Mouse (Mus musculus) fat pad, adult 2 months (tissue): ENCODE data around the gene Zbtb20.

Source experiments
- DNase-seq: peaks from one replicate; pipeline ENCODE4 v3.0.0-alpha.2; 2011; ENCODE audit warnings: low read depth, low spot score; ENCODE audit errors: extremely low read depth

Gene Zbtb20

DNA sequence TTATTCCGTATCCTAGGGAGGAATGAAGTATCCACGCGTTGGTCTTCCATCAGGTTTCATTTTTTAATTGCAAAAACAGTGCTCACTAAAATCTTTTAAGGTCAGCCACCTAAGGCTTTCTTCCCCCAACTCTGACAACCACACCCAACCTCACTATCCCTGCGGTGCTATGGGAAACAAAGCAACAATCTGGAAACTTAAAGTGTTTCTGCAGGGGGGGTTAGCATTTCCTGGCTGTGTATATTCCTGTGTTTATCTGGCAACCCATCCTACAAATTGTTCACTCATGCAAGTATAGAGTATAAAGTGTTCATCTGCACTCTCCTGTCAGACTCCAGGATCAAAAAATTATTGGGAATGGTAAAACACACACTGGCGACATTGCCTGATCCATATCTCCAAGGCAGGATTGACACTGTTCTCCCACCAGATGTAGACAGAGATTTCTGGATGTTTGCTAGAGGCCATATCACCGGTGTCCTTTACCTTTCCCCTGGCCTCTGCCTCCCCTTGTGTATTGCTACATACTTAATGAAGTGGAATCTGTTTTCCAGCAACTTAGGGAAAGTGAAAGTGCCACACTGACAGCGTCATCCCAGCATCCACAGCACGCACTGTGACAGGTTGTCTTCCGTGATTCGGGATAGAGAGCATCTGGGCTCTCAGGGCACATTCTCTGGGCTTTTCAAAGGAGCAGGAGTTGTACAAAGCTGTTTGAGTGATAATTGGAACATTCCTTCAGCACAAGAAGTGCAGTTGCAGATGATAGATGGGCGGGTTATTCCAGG lies 599.5 kb downstream of the Zbtb20 start:
- no peak for DNase-seq

GRCm38 (mm10) chr16:43476921-43477320 lies 601.2 kb downstream of the Zbtb20 start:
- no peak for DNase-seq

- no peak for DNase-seq
These were observed 602.7 kb downstream of the Zbtb20 start for GRCm38 (mm10) chr16:43478352-43478751.

- no peak for DNase-seq
These were observed 604.9 kb downstream of the Zbtb20 start for GRCm38 (mm10) chr16:43480532-43480931.

- DNase-seq, result no peak
These were observed 606.4 kb downstream of the Zbtb20 start for GRCm38 (mm10) chr16:43482125-43482524.

- no peak for DNase-seq
These were observed 607.1 kb downstream of the Zbtb20 start for GRCm38 (mm10) chr16:43482738-43483137.

DNA sequence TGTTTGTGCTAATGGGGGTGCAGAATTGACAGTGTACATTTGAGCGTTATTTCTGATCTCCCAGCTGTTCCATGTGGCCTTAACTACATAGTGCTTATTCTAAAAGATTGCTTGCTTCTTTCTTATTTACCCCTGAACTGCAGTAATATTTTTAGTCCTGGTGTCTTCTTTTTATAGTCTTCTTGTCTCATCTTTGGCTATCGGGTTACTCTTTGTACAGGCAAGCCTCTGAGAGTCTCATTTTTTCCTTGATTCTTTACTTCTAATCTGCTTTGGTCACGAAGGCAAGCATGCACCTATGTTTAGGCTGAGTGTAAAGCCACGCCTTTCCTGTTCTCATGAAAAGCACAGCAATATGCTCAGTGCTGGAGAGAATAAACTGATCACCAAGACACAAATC lies 608.7 kb downstream of the Zbtb20 start:
- DNase-seq, result no peak

- DNase-seq, result no peak
These were observed 613.7 kb downstream of the Zbtb20 start for GRCm38 (mm10) chr16:43489362-43489761.

DNA sequence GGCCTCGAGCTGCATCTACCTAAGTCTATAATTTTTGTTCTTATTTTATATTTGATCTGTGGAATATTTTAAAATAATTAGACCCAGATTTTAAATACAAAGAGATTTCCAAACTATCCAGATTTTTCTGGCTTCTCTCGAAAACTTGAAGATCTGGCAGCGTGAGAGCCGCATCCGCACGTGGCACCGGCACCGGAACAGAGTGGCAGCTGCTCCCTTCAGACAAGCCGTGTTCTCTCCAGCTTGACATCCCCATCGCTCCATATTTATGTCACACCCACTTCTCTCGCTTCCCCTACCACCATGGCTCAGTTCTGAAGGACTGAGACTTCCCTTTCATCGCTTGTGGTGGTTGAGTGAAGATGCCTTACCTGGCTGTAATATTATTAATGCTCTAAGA lies 614.3 kb downstream of the Zbtb20 start:
- DNase-seq, result no peak

- no peak for DNase-seq
These were observed 617.2 kb downstream of the Zbtb20 start for GRCm38 (mm10) chr16:43492863-43493262.

DNA sequence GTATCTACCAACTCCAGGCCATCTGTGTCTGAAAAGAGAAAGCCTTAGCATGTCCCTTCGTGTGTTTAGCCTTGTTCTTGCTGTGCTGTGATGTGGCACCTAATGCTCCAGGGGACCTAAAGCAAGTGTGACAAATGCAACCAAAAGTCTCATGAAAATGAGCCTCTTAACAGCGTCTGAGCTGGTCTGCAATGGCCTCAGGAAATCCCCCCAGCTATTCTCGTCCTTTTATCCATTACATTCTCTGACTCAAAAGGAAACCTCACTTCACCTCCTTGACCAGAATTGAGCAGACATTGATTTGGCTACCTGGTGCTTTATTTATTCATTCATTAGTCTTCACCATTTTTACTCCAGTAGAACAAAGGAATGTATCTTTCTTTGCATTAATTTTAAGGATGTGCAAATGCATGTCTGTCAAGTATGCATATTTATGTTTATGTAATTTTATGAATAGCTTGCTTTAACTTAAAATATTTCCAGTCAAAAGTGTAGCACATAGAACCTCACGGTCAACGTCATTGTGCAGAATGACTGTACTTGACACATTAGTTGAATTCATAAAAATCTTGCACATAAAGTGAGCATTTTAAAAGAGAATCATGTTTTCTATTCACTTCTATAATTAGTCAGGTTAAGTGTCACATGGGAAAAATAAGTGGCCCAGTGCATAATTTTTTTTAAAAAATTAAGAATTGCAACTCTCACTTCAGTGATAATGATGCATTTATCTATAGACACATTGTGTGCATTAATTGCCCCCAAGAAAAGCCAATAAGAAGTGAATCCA lies 618.1 kb downstream of the Zbtb20 start:
- no peak for DNase-seq

DNA sequence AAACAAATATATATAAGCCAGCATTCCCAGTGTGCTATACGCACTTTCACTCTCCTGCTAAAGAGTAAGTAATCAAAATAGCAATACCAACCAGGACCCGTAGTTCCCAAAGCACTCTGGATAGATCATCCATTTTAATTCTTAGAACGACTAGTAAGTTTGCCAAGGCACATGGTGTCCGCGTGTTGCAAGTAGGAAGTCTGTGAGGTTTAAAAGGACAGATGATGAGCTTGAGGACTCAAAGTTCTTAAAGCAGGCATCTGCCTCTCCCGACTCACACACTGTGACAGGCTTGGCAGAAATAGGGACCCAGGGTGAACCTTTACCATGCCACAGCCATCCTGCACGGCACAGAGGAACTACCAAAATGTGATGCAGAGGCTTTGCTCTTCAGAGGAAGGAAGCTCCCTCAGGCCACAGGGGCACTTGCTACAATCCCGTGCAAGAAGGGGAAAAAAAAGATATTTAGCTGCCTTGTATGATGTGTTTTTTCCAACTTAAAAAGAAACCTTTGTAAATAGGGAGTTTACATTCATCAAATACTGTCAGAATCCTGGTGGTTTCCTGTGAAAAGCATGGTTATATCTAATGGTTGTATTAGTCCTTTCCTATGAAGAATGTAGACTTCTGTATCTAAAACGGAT lies 619.6 kb downstream of the Zbtb20 start:
- no peak for DNase-seq

- DNase-seq, result no peak
These were observed 621.4 kb downstream of the Zbtb20 start for GRCm38 (mm10) chr16:43497093-43497492.

GRCm38 (mm10) chr16:43500132-43500853 lies 624.6 kb downstream of the Zbtb20 start:
- no peak for DNase-seq

GRCm38 (mm10) chr16:43501284-43501683 lies 625.6 kb downstream of the Zbtb20 start:
- DNase-seq, result no peak

GRCm38 (mm10) chr16:43502339-43503009 lies 626.8 kb downstream of the Zbtb20 start:
- no peak for DNase-seq

- no peak for DNase-seq
These were observed 627.4 kb downstream of the Zbtb20 start for GRCm38 (mm10) chr16:43503010-43503635.

- DNase-seq, result no peak
These were observed 627.9 kb downstream of the Zbtb20 start for GRCm38 (mm10) chr16:43503636-43504010.

GRCm38 (mm10) chr16:43504151-43504550 lies 628.5 kb downstream of the Zbtb20 start:
- no peak for DNase-seq

- DNase-seq, result no peak
These were observed 628.9 kb downstream of the Zbtb20 start for GRCm38 (mm10) chr16:43504556-43504955.
